Mouse (Mus musculus): ENCODE measurements around the gene Pepd. TPM values are rescaled to one million over a fixed set of nuclear protein-coding genes. Genes with fewer than 3 reads are reported as not detected.
A peak's percentile ranks its signal among the peaks of the same experiment; 100 is the strongest.

The Pepd gene
- total RNA-seq, 4 experiments from 2014 or later: 76.5 to 139 (median 99.3) TPM

- DNase-seq: no peak
These were observed 71.7 kb downstream of the Pepd start for GRCm38 (mm10) chr7:34983702-34984475.

GRCm38 (mm10) chr7:34984526-34985133 is 72.5 kb downstream of the Pepd start:
- DNase-seq: no peak

GRCm38 (mm10) chr7:34985216-34985615 is 73.0 kb downstream of the Pepd start:
- no peak for DNase-seq

- DNase-seq: no peak
These were observed 73.5 kb downstream of the Pepd start for GRCm38 (mm10) chr7:34985646-34986045.

GRCm38 (mm10) chr7:34986575-34987150 is 74.5 kb downstream of the Pepd start:
- no peak for DNase-seq

GRCm38 (mm10) chr7:34987258-34987657 is 75.1 kb downstream of the Pepd start:
- DNase-seq: no peak

- DNase-seq: no peak
These were observed 76.3 kb downstream of the Pepd start for GRCm38 (mm10) chr7:34988488-34988887.

- no peak for DNase-seq
These were observed 79.6 kb downstream of the Pepd start for GRCm38 (mm10) chr7:34991731-34992246.

- no peak for DNase-seq
These were observed 80.6 kb downstream of the Pepd start for GRCm38 (mm10) chr7:34992766-34993165.

GRCm38 (mm10) chr7:34995872-34996662 is 83.9 kb downstream of the Pepd start:
- DNase-seq: no peak

- DNase-seq: no peak
These were observed 88.7 kb downstream of the Pepd start for GRCm38 (mm10) chr7:35000839-35001238.

- DNase-seq: no peak
These were observed 91.1 kb downstream of the Pepd start for GRCm38 (mm10) chr7:35003171-35003737.

GRCm38 (mm10) chr7:35006661-35007060 is 94.5 kb downstream of the Pepd start:
- no peak for DNase-seq

- DNase-seq: no peak
These were observed 101.0 kb downstream of the Pepd start for GRCm38 (mm10) chr7:35013228-35013627.

GRCm38 (mm10) chr7:35015252-35015651 is 103.1 kb downstream of the Pepd start:
- no peak for DNase-seq

GRCm38 (mm10) chr7:35021365-35021764 is 109.2 kb downstream of the Pepd start:
- no peak for DNase-seq

- peak; percentile 70 for DNase-seq
These were observed 111.1 kb downstream of the Pepd start for GRCm38 (mm10) chr7:35023251-35023650.

GRCm38 (mm10) chr7:35024426-35024825 is 112.2 kb downstream of the Pepd start:
- no peak for DNase-seq

GRCm38 (mm10) chr7:35025409-35026275 is 113.5 kb downstream of the Pepd start:
- peak; percentile 65 for DNase-seq

- no peak for DNase-seq
These were observed 114.1 kb downstream of the Pepd start for GRCm38 (mm10) chr7:35026276-35026630.

- DNase-seq: peak; percentile 45
These were observed 114.7 kb downstream of the Pepd start for GRCm38 (mm10) chr7:35026838-35027291.
